Mouse (Mus musculus) C2C12 (cell line): ENCODE measurements at regions not wholly inside any gene's neighbourhood (a gene's known extent, or its start where the extent isn't known, plus 50 kb on each side); places are given as distances from the start of the nearest gene placed in this dataset.

ENCODE experiments used
- H3K27me3 ChIP-seq: one replicate; pipeline ENCODE4 v1.6.1; 2011; ENCODE audit not compliant: control insufficient read depth, insufficient read depth, insufficient read length
- H3K36me3 ChIP-seq: one replicate; pipeline ENCODE4 v1.6.1; 2011; ENCODE audit not compliant: control insufficient read depth, insufficient read depth
- H3K4me3 ChIP-seq: one replicate; pipeline ENCODE4 v1.5.1; 2011; ENCODE audit warnings: mild to moderate bottlenecking, control low read depth; ENCODE audit not compliant: poor library complexity, insufficient read depth, severe bottlenecking
- H3K79me2 ChIP-seq: one replicate; pipeline ENCODE4 v1.6.1; 2011; ENCODE audit not compliant: control insufficient read depth, insufficient read depth
- H3K79me3 ChIP-seq: one replicate; pipeline ENCODE4 v1.6.1; 2011; ENCODE audit warnings: low read depth, control low read depth
- H3ac ChIP-seq: one replicate; pipeline ENCODE3; 2011; ENCODE audit warnings: low read depth; ENCODE audit not compliant: control insufficient read depth, insufficient read length
- CEBPB ChIP-seq: IDR thresholded peaks from one replicate; pipeline ENCODE4 v1.6.1; 2011; ENCODE audit warnings: low read depth, mild to moderate bottlenecking, control low read depth, moderate library complexity
- CTCF ChIP-seq: IDR thresholded peaks from one replicate; pipeline ENCODE4 v1.5.1; 2011; ENCODE audit not compliant: control insufficient read depth, insufficient read depth, insufficient read length
- FOSL1 ChIP-seq: IDR thresholded peaks from one replicate; pipeline ENCODE4 v1.8.0; 2011; ENCODE audit warnings: mild to moderate bottlenecking, low read length; ENCODE audit not compliant: poor library complexity, insufficient read depth, severe bottlenecking
- MAX ChIP-seq: IDR thresholded peaks from one replicate; pipeline ENCODE4 v1.6.1; 2011; ENCODE audit warnings: mild to moderate bottlenecking, control low read depth
- MYOD1 ChIP-seq: IDR thresholded peaks from one replicate; pipeline ENCODE4 v1.6.1; 2011; ENCODE audit warnings: low read depth; ENCODE audit not compliant: control insufficient read depth, insufficient read length
- MYOG ChIP-seq: IDR thresholded peaks from one replicate; pipeline ENCODE4 v1.6.1; 2011; ENCODE audit not compliant: control insufficient read depth, insufficient read length; ENCODE audit errors: extremely low read depth
- USF1 ChIP-seq: IDR thresholded peaks from one replicate; pipeline ENCODE4 v1.6.1; 2011; ENCODE audit warnings: low read depth, mild to moderate bottlenecking, control low read depth, moderate library complexity

GRCm38 (mm10) chr13:78643023-78643422 is 443.5 kb upstream of the Nr2f1 start:
- H3ac ChIP-seq: no peak overlapping the region
- TF ChIP-seq MYOG: no peak
- TF ChIP-seq FOSL1: no peak
- no peak for TF ChIP-seq CTCF
- TF ChIP-seq CEBPB: no peak
- TF ChIP-seq USF1: no peak
- TF ChIP-seq MAX: no peak
- no peak for TF ChIP-seq MYOD1
- no peaks in the 10 kb centered on the region for H3K27me3 ChIP-seq
- H3K4me3 ChIP-seq: no peak overlapping the region
- no peaks in the 10 kb centered on the region for H3K79me3 ChIP-seq
- H3K79me2 ChIP-seq: no peaks in the 10 kb centered on the region
- no peaks in the 10 kb centered on the region for H3K36me3 ChIP-seq

- Histone ChIP-seq H3K27me3 (no peaks in the 10 kb centered on the region), H3K79me3 (no peaks in the 10 kb centered on the region), H3K79me2 (no peaks in the 10 kb centered on the region), H3ac (no peak overlapping the region), H3K4me3 (no peak overlapping the region), H3K36me3 (no peaks in the 10 kb centered on the region)
- TF ChIP-seq USF1: no peak
- TF ChIP-seq CTCF: no peak
- no peak for TF ChIP-seq CEBPB
- no peak for TF ChIP-seq MAX
- no peak for TF ChIP-seq FOSL1
- TF ChIP-seq MYOG: no peak
- no peak for TF ChIP-seq MYOD1
These were observed 442.8 kb upstream of the Nr2f1 start for GRCm38 (mm10) chr13:78642443-78642729.

GRCm38 (mm10) chr13:78641687-78642442 is 442.3 kb upstream of the Nr2f1 start:
- no peaks in the 10 kb centered on the region for H3K79me2 ChIP-seq
- no peaks in the 10 kb centered on the region for H3K79me3 ChIP-seq
- no peak overlapping the region for H3K4me3 ChIP-seq
- TF ChIP-seq CEBPB (no peak), MYOD1 (no peak), CTCF (no peak), MYOG (no peak), MAX (no peak)
- no peaks in the 10 kb centered on the region for H3K27me3 ChIP-seq
- no peaks in the 10 kb centered on the region for H3K36me3 ChIP-seq
- no peak overlapping the region for H3ac ChIP-seq

- no peak overlapping the region for H3K4me3 ChIP-seq
- no peak overlapping the region for H3ac ChIP-seq
- no peaks in the 10 kb centered on the region for H3K79me3 ChIP-seq
- no peaks in the 10 kb centered on the region for H3K79me2 ChIP-seq
- no peaks in the 10 kb centered on the region for H3K27me3 ChIP-seq
- no peak for TF ChIP-seq MAX
- no peak for TF ChIP-seq CTCF
- no peak for TF ChIP-seq USF1
- no peak for TF ChIP-seq FOSL1
- no peak for TF ChIP-seq MYOG
- TF ChIP-seq MYOD1: no peak
- no peak for TF ChIP-seq CEBPB
- no peaks in the 10 kb centered on the region for H3K36me3 ChIP-seq
These were observed 440.8 kb upstream of the Nr2f1 start for GRCm38 (mm10) chr13:78640340-78640739.

GRCm38 (mm10) chr13:78638462-78638861 is 438.9 kb upstream of the Nr2f1 start:
- TF ChIP-seq USF1 (no peak), CTCF (no peak), MYOG (no peak), MAX (no peak), MYOD1 (no peak), FOSL1 (no peak), CEBPB (no peak)
- Histone ChIP-seq H3ac (no peak overlapping the region), H3K4me3 (no peak overlapping the region), H3K79me3 (no peaks in the 10 kb centered on the region), H3K36me3 (no peaks in the 10 kb centered on the region), H3K27me3 (no peaks in the 10 kb centered on the region), H3K79me2 (no peaks in the 10 kb centered on the region)

GRCm38 (mm10) chr13:78631609-78632008 is 432.1 kb upstream of the Nr2f1 start:
- TF ChIP-seq MYOD1 (no peak), CEBPB (no peak), FOSL1 (no peak), CTCF (no peak), USF1 (no peak)
- no peaks in the 10 kb centered on the region for H3K36me3 ChIP-seq
- H3K79me3 ChIP-seq: no peaks in the 10 kb centered on the region
- no peaks in the 10 kb centered on the region for H3K27me3 ChIP-seq
- no peak overlapping the region for H3ac ChIP-seq
- no peak overlapping the region for H3K4me3 ChIP-seq
- no peaks in the 10 kb centered on the region for H3K79me2 ChIP-seq
